Mouse (Mus musculus) gastrocnemius, adult 18-20 months (tissue): ENCODE data around the gene Ces3b. TPM values are rescaled to one million over a fixed set of nuclear protein-coding genes. Genes with fewer than 3 reads are reported as not detected.
"Not testable (repeated sequence)": the region's sequence is repeated elsewhere in the genome, so short reads cannot be mapped to it uniquely, and the experiment has no call there.

Experiments used
- DNase-seq: peaks from one replicate; pipeline ENCODE4 v3.0.0; 2021; ENCODE audit warnings: low spot score
- long read RNA-seq, 2 experiments: library from polyadenylated mRNA; stranded (forward); transcript quantifications; one replicate each; pipeline ENCODE4 v2.0.0; 2021
- total RNA-seq, 2 experiments: library from RNA; stranded (reverse); gene quantifications; 2 replicates each; pipeline ENCODE4 v1.2.3; 2021

Gene Ces3b
- total RNA-seq = under 1 TPM in 1 of 2 experiments, not detected in 1; 0.12 TPM
- long read RNA-seq, experiment 1 = 0 reads
- long read RNA-seq, experiment 2 = 0 reads

DNA sequence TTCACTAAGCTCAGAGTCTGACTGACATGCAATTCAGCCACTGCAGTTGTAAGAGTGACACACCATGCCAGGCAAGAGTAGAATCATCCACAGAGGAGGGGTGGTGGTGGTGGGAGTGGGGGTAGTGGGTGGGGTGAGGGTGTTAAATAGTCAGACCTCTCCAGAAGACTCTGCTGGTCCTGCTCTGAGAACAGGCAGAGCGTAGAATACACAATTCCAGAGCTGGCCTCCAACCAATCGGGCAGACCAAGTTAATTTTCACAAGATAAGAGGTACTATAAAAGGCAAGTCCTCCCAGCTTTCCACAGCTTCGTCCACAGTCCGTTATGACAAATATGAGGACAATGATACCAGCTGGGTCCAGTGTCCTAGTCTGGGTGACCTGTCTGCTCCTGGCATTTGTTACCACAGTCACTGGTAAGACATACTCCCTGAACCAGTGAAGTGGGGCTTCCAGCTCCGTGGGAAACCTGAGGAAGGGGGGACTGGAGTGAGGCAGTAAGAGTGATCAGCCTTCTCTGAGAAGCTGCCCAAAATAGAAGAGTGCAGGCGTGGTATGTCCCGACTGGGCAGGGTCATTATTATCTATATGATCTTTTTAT, at the start of gene Ces3b:
Ces3b (plus strand) TSS at position 305 of the 602 bp plus-strand sequence.
- no peak for DNase-seq

DNA sequence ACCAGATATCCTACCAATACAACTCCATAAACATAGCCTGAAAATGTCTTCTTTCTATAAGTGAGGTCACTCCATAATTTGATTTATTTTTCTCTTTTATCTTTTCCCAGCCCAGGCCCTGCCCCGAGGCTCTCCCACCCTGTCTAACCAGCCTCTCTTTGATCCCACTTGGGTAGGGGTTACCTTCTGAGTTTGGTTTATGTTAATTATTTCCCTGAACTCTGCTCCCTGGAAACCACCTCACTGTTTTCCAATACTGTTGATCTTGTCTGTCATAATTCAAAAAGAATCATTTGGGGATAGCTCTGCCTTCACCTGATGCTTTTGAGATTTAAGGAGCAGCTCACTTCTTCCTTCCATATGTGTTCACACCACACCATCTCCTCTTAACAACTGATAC, 40.0 kb upstream of the Ces3b start:
- no peak for DNase-seq

DNA sequence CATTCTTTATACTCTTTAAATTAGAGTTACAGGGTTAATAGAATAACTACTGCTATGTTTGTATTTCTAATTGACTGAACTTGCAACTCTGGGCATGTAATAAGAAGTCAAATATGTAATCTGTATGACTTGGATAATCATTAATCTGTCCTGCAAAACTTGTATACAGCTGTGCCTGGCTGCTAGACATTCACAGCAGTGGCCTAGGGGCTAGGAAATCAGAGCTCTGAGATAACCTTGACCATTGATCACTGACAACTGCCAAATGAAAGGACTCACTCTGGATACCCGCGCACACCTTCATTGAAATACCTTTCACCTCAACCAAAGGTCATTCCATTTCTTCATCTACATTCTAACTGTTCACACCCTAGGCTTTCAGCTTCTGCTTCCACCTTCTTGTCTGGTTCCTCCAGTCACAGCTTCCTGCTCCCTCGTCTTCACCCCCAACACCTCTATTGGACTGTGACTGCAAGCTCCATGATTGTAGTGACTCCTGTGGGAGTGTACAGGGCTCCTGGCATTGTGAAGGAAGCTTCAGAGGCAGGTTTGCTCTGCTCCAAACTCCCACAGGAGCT, 37.6 kb upstream of the Ces3b start:
- no peak for DNase-seq

DNA sequence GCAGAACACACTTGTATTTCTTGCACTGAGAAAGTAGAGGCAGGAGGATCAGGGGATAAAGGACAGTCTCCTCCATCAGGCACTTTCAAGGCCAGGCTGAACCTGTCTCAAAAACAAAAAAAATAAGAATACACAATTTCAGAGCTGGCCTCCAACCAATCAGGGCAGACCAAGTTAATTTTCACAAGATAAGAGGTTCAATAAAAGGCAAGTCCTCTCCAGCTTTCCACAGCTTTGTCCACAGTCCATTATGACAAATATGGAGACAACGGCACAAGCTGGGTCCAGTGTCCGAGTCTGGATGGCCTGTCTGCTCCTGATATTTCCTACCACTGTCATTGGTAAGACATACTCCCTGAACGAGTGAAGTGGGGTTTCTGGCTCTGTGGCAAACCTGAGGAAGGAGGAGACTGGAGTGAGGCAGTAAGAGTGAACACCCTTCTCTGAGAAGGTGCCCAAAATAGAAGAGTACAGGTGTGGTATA, 35.1 kb upstream of the Ces3b start, which contains the start of gene Ces3a:
Ces3a (plus strand) TSS at position 231 of the 484 bp plus-strand sequence.
- DNase-seq = no peak

DNA sequence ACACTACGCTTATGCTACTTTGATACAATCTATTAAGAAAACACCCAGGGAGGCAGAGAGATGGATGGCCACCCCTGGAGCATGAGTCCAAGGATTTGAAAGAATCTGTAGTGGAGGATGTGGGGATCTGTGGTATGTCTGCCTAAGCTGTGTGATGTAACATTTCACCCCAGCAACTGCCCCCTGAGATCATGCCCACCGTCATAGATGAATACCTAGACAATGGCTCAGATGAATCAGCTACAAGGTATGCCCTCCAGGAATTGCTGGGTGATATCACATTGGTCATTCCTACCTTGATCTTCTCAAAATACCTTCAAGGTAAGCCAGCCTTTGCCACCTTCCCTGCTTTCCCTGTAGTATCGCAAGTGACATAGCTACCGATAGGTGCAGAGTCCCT, 27.3 kb upstream of the Ces3b start:
- no peak for DNase-seq

DNA sequence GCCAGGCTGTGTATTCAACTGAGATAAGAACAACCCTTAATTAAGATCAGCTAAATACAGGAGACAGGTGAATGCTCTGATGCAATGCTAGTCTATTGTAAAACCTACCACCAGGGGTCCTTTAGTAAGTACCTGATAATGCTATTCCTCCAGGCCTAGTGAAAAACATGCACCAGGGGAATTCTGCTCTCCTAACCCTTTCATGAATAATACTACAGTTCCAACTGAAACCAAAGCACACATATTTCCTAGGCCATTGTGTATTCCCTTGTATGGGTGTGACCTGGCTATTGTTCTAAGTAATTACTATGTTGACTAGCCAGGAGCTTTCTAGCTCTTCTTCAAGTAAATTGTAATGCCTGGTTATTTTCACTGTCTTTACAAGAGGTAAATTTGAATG, 23.5 kb upstream of the Ces3b start:
- DNase-seq = no peak

DNA sequence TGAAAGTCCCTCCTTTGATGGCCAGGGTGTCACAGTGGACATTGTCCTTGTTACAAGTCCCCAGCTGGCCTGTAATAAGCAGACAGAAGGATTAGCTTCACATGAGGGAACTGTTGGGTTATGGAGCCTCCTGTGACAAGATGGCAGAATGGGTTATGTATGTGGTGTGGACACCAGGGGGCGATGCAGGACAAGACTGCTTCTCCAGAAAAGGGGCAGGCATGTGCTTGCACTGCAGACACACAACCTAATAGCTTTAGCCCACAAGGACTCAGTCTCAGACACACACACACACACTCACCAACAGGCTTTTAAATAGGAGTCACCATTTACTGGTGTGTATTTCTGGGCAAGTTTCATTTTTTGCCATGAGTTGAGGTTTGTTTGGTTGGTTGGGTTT, 16.8 kb upstream of the Ces3b start:
- peak; percentile 7 for DNase-seq

DNA sequence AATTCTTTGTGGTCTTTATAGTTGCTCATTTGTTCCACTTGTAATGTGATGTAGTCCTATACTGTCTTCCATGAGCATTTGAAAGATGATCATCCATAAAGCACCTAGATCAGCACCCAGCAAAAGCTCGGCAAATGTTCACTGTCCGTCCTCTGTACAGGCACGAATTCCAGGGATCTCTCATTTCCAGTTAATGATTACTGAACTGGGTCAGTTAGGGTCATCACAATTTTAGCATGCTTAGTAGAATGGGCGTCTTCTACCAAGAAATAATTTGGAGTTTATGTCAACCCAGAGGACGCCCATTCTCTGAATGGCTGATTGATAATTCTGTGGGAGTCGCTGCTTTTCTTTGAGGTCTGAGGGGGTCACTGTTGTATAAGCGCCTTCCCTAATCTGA, 15.6 kb upstream of the Ces3b start:
- DNase-seq = not testable (repeated sequence)

DNA sequence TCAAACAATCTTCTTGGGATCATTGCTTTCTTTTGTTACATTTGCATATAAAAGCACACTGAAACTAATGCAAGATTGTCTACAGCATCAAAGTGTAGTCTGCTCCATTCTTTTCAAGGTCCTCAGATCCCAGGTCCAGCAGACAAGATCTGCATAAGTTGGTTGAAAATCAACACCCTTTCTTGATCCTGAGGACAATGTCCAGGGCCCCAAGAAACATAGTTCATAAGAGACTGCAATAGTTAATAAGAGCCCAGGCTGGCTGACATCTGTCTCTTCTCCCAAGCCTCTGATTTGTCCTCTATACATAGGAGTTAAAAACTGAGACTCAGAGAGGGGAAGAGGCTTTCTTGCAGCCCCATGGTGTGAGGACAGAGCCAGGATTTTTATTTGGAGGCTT, 14.6 kb upstream of the Ces3b start:
- no peak for DNase-seq

DNA sequence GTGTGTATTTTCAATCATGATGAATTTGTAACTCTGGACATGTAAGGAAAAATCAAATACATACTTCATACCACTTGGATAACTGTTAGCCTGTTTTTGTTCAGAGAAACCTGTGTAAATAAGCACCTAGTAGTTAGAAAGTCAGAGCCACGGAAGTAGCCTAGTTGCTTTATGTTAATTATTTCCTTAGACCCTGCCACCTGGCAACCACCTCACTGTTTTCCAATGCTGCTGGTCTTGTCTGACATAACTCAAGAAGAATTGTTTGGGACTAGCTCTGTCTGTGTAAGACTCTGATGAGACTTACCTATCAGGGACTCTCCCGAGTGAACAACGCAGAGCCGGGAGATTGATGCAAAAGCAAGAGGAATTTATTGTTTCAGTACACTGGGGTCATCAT, 7.0 kb upstream of the Ces3b start:
- DNase-seq = no peak

DNA sequence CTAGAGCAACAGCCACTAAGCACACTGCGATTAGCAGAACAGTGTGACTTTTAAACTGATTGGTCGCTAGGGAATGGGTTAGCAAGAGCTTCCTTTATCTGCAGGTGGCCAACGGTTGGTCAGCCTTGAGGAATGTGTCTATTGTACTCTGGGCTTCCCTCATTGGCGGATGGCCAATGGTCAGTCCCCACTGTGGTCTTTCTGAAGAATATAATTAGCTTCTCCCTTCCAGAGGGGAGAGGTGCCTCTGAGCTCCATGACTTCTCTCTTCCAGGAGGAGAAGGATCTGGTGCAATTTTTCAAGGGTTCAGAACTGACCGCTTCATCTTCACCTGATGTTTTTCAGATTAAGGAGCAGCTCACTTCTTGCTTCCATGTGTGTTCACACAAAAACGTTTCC, 6.5 kb upstream of the Ces3b start:
- no peak for DNase-seq

DNA sequence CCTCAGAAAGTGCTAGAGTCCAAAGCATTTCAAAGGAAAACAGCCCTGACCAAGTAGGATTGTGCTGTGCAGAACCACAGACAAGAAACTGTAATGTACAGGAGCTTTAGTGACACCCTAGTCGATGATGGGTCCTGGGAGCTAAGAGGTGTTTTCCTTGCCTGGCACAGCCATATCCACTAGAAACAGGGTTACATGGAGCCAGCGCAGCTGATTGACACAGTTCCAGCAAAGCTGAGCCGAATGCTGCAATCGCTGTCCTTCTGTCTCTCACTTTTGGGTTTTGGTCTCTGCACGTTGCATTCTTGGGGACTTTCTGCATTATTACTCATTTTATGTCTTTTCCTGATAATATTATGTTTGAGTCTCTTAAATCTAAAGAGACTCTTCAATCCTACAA, 5.0 kb upstream of the Ces3b start:
- no peak for DNase-seq

DNA sequence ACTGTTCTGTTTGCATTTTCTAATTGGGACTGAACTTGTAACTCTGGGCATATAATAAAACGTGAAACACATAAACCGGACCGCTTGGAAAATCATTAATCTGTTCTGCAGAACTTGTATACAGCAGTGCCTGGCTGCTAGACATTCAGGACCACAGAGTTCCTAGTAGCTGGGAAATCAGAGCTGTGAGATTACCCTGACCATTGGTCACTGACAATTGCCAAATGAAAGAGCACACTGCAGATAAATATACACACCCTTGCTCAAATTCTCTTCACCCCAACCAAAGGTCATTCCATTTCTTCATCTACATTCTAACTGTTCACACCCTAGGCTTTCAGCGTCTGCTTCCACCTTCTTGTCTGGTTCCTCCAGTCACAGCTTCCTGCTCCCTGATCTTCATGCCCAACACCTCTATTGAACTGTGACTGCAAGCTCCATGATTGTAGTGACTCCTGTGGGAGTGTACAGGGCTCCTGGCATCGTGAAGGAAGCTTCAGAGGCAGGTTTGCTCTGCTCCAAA, 2.7 kb upstream of the Ces3b start:
- no peak for DNase-seq

DNA sequence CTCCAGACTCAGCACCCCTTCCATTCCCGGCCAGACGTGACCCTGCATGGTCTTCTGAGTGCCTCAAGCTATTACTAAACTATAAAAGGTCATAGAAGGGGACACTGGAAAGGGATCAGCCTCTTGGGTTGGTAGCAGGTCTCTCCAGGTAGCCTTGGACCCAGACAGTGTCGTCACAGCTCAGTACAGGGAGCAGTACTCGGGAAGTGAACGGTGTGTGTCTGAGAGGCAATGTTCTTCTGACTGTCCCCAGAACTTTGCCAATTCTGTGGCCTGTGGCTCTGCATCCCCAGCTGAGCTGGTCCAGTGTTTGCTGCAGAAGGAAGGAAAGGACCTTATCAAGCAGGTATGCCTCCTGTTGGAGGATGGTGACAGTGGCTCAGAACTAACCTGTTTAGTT, 4.6 kb downstream of the Ces3b start:
- not testable (repeated sequence) for DNase-seq

DNA sequence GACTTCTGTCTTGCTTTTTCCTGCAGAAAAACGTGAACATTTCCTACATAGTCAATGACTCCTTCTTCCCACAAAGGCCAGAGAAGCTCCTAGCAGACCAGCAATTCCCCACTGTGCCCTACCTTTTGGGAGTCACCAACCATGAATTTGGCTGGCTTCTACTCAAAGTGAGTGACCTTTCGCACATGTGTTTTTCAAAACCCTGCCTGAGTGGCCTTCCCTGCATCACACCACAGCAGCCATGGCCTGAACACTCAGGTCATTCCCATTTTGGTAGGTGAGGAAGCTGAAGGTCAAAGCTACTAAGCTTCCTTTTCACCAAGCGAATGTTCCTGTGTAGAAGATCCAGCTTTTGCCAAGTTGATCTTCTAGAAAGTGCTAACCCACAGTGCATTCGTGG, 5.0 kb downstream of the Ces3b start:
- no peak for DNase-seq

DNA sequence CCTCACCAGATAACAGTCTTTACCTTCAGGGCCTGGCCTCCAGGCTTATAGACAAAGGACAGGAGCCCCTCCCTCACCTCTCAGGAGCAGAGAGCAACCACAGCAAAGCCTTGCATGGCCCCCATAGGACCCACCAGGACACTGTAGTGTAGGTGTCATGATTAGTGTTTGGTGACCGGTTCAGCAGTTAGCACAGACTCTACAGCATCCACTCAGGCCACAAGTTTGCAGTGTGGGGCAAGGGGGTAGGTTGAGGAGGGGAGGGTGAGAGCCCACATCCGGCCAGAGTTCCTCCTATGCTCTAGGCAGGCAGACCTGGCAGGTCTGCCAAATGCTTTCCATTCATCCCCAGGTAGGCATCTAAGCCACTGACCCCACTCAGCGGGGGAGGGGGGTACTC, 10.4 kb downstream of the Ces3b start:
- no peak for DNase-seq

DNA sequence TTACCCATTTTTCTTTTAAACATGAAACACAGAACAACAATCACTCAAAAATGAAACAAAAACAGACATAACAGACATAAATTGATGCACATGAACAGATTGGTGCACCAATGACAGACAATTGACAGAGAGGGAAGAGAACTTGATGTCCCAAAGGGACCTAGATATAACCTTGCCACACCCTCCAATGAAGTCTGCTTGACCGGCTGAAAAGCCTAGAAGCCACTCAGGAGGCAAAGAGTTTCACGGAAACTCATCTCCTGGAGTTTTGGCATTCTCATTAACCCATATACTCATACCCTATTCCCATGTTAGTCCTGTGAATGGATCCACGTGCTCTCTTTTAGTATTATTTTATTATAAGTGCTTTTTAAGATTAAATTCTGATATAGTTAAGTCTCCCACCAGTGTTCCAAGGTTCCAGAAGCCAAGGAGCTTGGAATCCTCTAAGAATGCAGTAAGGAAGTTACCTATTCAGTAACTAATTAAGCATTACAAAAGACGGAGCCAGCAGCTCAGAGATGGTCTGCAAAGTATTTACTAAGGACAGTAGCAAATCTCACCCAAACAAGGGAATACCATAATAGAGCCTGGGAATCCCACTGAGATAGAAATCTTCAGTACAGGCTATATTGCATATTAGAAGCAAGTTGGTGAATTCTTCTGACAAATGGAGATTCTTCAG, 18.7 kb downstream of the Ces3b start:
- DNase-seq = not testable (repeated sequence)

DNA sequence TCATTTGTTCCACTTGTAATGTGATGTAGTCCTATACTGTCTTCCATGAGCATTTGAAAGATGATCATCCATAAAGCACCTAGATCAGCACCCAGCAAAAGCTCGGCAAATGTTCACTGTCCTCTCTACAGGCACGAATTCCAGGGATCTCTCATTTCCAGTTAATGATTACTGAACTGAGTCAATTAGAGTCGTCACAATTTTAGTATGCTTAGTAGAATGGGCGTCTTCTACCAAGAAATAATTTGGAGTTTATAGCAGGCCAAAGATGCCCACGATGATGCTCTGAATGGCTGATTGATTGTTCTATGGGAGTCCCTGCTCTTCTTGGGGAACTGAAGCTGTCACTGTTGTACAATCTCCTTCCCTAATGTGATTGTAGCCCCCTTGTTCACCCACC, 20.1 kb downstream of the Ces3b start:
- DNase-seq = not testable (repeated sequence)

DNA sequence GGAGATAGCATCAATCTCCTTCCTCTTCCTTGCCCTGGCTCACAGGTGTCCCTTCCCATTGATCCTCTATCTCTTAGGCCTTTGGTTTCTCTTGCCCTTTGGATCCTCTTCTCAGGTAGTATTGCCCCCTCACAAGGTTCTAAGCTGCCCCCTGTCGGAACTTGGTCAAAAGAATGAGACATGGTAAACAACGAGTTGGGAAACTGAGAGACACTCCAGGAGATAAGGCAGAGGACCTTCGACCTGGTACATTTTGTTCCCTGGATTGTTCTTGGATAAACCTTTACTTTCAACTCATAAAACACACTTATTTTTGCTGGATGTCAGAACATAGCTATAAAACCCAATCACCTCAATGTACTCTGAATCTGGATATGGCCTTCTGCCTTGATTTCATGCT, 20.7 kb downstream of the Ces3b start:
- DNase-seq = no peak

DNA sequence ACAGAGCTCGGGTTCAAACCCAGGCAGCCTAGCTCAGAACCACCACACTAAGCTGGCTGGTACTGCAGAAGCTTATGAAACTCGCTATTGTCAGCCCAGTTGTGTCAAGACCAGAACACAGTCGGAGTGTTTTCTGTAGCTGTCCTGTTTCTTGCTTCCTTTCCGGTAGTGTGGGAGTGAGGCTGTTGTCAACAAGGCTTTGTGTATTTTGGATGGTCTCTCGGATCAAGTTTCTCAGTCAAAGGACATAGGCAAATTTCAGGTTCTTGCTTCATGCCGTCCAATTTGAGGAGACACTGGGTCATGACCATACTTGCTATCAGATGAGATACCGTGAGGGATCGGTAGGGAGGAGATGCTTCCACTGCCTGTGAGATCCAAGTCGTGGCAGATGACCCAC, 46.3 kb downstream of the Ces3b start:
- DNase-seq = no peak

DNA sequence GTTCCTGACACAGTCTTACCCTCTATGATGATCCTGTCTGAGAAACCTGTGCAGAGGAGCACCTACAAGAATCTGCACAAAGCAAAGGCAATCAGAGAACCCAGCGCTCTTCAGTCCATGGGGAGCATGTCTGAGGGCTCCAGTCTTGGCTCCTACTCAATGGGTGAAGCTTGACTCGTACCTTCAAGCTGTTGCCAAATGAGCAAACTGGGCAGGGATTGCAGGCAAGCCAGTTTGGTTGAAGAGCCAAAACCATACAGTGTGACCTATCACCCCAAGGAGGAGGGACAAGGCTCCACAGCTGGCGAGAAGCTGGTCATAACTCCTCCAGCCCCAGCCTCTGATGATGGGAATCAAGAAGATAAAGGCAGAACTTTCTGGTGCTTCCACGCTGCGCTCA, 48.0 kb downstream of the Ces3b start, which contains the start of gene Ces4a:
Ces4a (plus strand) TSS at position 292 of the 400 bp plus-strand sequence.
- no peak for DNase-seq

DNA sequence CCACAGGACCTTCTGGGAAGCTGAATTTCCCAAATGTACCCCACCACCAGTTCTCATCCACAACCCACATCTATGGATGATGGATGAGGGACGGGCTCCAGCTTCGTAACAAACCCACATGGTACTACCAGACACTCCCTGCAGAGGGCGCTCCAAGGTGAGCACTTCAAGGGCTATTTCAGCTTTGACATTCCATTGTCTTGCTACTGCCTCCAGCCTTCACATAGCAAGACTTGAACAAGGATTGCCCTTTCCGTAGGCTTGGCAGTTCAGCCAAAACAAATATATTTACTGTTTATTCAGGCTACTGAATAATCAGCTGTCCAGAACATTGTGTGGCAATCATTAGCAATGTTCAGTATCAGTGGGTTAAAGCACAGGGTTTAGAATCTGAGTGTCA, 54.9 kb downstream of the Ces3b start:
- peak; percentile 82 for DNase-seq

DNA sequence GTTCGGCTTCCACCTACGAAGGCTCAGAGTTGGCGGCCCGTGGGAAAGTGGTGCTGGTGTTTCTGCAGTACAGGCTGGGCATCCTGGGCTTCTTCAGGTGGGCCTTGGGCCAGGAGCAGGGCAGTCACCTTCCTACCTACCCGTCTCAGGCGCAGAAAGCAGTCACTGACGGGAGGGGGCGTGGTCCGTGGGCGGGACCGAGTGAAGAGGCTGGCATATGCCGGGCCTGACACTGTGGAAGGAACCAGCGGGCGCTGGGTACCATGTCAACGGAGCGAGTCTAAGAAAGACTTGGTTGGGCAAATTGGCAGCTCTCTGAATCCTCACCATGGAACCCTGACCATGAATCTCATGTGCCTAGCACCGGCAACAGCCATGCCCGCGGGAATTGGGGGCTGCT, 58.8 kb downstream of the Ces3b start:
- no peak for DNase-seq
